Mouse (Mus musculus) lung, postnatal 0 days (tissue): ENCODE data around the gene Gm3752.
"Not testable (repeated sequence)": the region's sequence is repeated elsewhere in the genome, so short reads cannot be mapped to it uniquely, and the experiment has no call there.

Experiments used
- CTCF ChIP-seq: IDR thresholded peaks from 2 replicates; pipeline ENCODE4 v1.5.1; 2016; ENCODE audit warnings: antibody characterized with exemption, mild to moderate bottlenecking
- EP300 ChIP-seq: IDR thresholded peaks from 2 replicates; pipeline ENCODE4 v1.6.1; 2016; ENCODE audit warnings: antibody characterized with exemption, mild to moderate bottlenecking, control low read depth

DNA sequence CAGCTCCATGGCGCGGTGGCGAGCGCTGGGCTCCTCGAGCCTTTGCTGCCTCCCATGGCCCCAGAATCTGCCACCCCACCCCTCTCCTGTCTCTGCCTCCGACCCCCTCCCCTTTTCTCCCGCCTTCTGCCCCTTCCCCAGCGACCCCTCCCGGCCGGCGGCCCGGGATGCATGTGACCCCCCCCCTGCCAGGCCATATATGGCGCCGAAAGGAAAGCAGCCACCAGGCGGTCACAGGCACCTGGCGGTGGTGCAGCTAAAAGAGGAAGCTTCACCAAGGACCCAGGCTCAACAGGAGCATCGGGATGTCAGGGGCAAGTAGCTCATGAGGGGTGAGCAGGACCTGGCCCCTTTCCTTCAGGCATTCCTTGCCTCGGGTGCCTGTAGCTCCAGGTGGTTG, 5.2 kb upstream of the Gm3752 start:
- not testable (repeated sequence) for TF ChIP-seq CTCF, EP300
